Mouse (Mus musculus) CH12.LX (cell line): Measurements from ENCODE around the gene Tnfrsf21.

Experiments
- CHD1 ChIP-seq: IDR thresholded peaks from 2 replicates; pipeline ENCODE4 v1.6.1; 2012; ENCODE audit warnings: low read depth, low read length, improper control_type of control experiment, inconsistent platforms
- CTCF ChIP-seq, 2 experiments: IDR thresholded peaks in 1 of 2; conservative IDR thresholded peaks in 1 of 2; 2 replicates each; pipeline ENCODE4 v1.5.1; 2011 to 2012; ENCODE audit warnings: low read depth in 2 of 2, low read length in 2 of 2, improper control_type of control experiment in 1 of 2, inconsistent platforms in 1 of 2, mild to moderate bottlenecking in 1 of 2, moderate library complexity in 1 of 2
- E2F4 ChIP-seq: IDR thresholded peaks from 2 replicates; pipeline ENCODE4 v1.6.1; 2011; ENCODE audit warnings: low read depth, low read length, improper control_type of control experiment; ENCODE audit not compliant: insufficient replicate concordance
- ELF1 ChIP-seq: IDR thresholded peaks from 2 replicates; pipeline ENCODE4 v1.6.1; 2014; ENCODE audit warnings: low read depth, mild to moderate bottlenecking, inconsistent platforms, low read length, improper control_type of control experiment
- EP300 ChIP-seq: IDR thresholded peaks from 2 replicates; pipeline ENCODE4 v1.6.1; 2011; ENCODE audit warnings: low read length, improper control_type of control experiment
- NRF1 ChIP-seq: IDR thresholded peaks from 2 replicates; pipeline ENCODE4 v1.6.1; 2014; ENCODE audit warnings: low read depth, mild to moderate bottlenecking, inconsistent platforms, low read length, improper control_type of control experiment, moderate library complexity
- POLR2A ChIP-seq: IDR thresholded peaks from 2 replicates; pipeline ENCODE4 v1.6.1; 2011; ENCODE audit warnings: low read depth, mild to moderate bottlenecking, improper control_type of control experiment, low read length
- USF1 ChIP-seq: IDR thresholded peaks from 2 replicates; pipeline ENCODE4 v1.6.1; 2014; ENCODE audit warnings: low read depth, mild to moderate bottlenecking, inconsistent platforms, low read length, improper control_type of control experiment
- USF2 ChIP-seq: conservative IDR thresholded peaks from 2 replicates; pipeline ENCODE4 v1.6.1; 2011; ENCODE audit warnings: low read depth, low read length, improper control_type of control experiment
- ZC3H11A ChIP-seq: IDR thresholded peaks from 2 replicates; pipeline ENCODE4 v1.6.1; 2012; ENCODE audit warnings: low read depth, mild to moderate bottlenecking, inconsistent platforms, low read length, improper control_type of control experiment
- ZKSCAN1 ChIP-seq: IDR thresholded peaks from 2 replicates; pipeline ENCODE4 v1.6.1; 2012; ENCODE audit warnings: low read depth, inconsistent platforms, low read length, improper control_type of control experiment, borderline replicate concordance
- ZMIZ1 ChIP-seq: IDR thresholded peaks from 2 replicates; pipeline ENCODE4 v1.6.1; 2012; ENCODE audit warnings: low read depth, mild to moderate bottlenecking, inconsistent platforms, low read length, improper control_type of control experiment
- ZNF384 ChIP-seq: IDR thresholded peaks from 2 replicates; pipeline ENCODE4 v1.6.1; 2012; ENCODE audit warnings: low read depth, low read length, improper control_type of control experiment, inconsistent platforms

- no peak for TF ChIP-seq NRF1
- no peak for TF ChIP-seq POLR2A
- TF ChIP-seq ZMIZ1, result no peak
- no peak for TF ChIP-seq ZC3H11A
- TF ChIP-seq USF1, result no peak
- no peak for TF ChIP-seq ELF1
- TF ChIP-seq E2F4, result no peak
- no peak for TF ChIP-seq EP300
- no peak for TF ChIP-seq CTCF (conservative IDR thresholded peaks at IDR 0.05 in 1 of 2, IDR thresholded peaks at IDR 0.05 in 1 of 2; ENCODE audit: low read depth in 2 of 2, low read length in 2 of 2)
- TF ChIP-seq ZNF384, result no peak
- TF ChIP-seq USF2, result no peak
- TF ChIP-seq ZKSCAN1, result no peak
- no peak for TF ChIP-seq CHD1
These were observed 74.8 kb downstream of the Tnfrsf21 start for GRCm38 (mm10) chr17:43090948-43091724.
